23 mouse cellular contexts compared by ENCODE assay signal in the genomic region with DNA sequence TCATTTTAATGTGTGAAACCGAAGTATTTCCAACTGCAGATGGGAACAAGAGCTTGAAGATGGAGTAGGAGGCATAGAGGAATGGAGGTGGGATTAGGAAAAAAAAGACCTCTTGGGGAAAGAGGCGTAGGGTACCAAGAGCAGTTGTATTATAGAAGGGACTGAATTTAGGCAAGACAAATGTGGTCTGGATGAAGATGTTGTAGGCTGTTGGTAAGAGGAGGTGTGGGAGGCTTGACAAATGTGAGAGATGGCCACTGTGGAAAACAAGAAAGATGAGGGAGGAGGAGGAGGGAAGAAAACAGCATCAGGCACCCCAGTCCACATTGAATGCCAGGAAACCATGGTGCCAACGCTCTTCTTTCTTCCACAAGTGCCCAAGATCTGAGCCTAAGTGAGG.
DNase-seq lines count a peak whose midpoint lies in the region; TF ChIP-seq lines count a peak whose summit lies in the region.
"Had no signal": no experiment of that assay in that cellular context is flagged by ENCODE, and none has a peak within 500 bp of the region (broad histone marks: within the 10 kb centered on the region; RNA-seq: fewer than 3 reads in every experiment).

No protein-coding gene starts in this region.

- no peak for TF ChIP-seq CTCF in cortical plate, adult 2 months (IDR thresholded peaks at IDR 0.05; ENCODE audit: extremely low read depth, insufficient read depth, low read length)

- peak; percentile 11 to 29 for DNase-seq in frontal cortex, postnatal 36 days (ENCODE audit: low spot score in 2 of 2)
- no peak for DNase-seq in frontal cortex, postnatal 10 days (ENCODE audit: low spot score in 2 of 2)
- DNase-seq in right cerebral cortex, adult 18-20 months: peak; percentile 28
- DNase-seq in right cerebral cortex, postnatal 14 days: no peak
- no peak for DNase-seq in midbrain, embryonic 10.5 days (ENCODE audit: low spot score)
- DNase-seq: adrenal gland, adult 2 months; adrenal gland, postnatal 14 days; cerebellum, adult 11-12 months; cerebellum, adult 8-10 months; cerebellum, postnatal 10 days; cerebellum, postnatal 36 days; gastrocnemius, postnatal 10 days; gastrocnemius, postnatal 36 days; heart, adult 2 months; heart, postnatal 14 days; heart, postnatal 4 days had no signal

- peak overlapping the region; percentile 53; the same call in 1 of the 2 replicates for H3K27ac ChIP-seq in cortical plate, adult 2 months (ENCODE audit: insufficient read depth, low read length)
- H3K27ac ChIP-seq in midbrain, embryonic 10.5 days (replicated peaks): no peak overlapping the region
- H3K27ac ChIP-seq: forebrain, embryonic 10.5 days; forebrain, embryonic 13.5 days; heart, adult 2 months; heart, embryonic 10.5 days; heart, embryonic 13.5 days; hindbrain, embryonic 14.5 days; hindbrain, postnatal 0 days had no signal

- H3K36me3 ChIP-seq in midbrain, embryonic 10.5 days: no peaks in the 10 kb centered on the region
- H3K36me3 ChIP-seq: forebrain, embryonic 10.5 days; heart, embryonic 10.5 days; heart, embryonic 13.5 days had no signal

- no peaks in the 10 kb centered on the region for H3K9me3 ChIP-seq in midbrain, embryonic 10.5 days (replicated peaks)
- H3K9me3 ChIP-seq: forebrain, embryonic 10.5 days; forebrain, embryonic 13.5 days; heart, embryonic 10.5 days; heart, embryonic 13.5 days had no signal

- no peaks in the 10 kb centered on the region for H3K27me3 ChIP-seq in midbrain, embryonic 10.5 days (ENCODE audit: low read depth, poor library complexity, severe bottlenecking)
- H3K27me3 ChIP-seq: forebrain, embryonic 13.5 days; heart, embryonic 13.5 days had no signal

- WGBS in midbrain, embryonic 10.5 days: 94% methylated on average over 3 of the region's 3 CpGs

- peaks cover 1% of the 10 kb centered on the region; the same call in 1 of the 2 replicates for H3K4me1 ChIP-seq in cortical plate, adult 2 months (ENCODE audit: control insufficient read depth, insufficient read depth, low read length)
- no peaks in the 10 kb centered on the region for H3K4me1 ChIP-seq in midbrain, embryonic 10.5 days
- H3K4me1 ChIP-seq: forebrain, embryonic 10.5 days; forebrain, embryonic 13.5 days; heart, embryonic 10.5 days; heart, embryonic 13.5 days had no signal

- TF ChIP-seq POLR2A in cortical plate, adult 2 months (IDR thresholded peaks at IDR 0.05; ENCODE audit: extremely low read depth, insufficient read depth, low read length): no peak

- H3K4me3 ChIP-seq in cortical plate, adult 2 months (ENCODE audit: insufficient read depth, low read length): no peak overlapping the region
- H3K4me3 ChIP-seq in midbrain, embryonic 10.5 days: no peak overlapping the region
- H3K4me3 ChIP-seq: forebrain, embryonic 10.5 days; forebrain, embryonic 13.5 days; heart, adult 2 months; heart, embryonic 10.5 days; heart, embryonic 13.5 days had no signal

Comparison
In these comparisons a context has a peak if more than half of its experiments do, and no peak if none do; other contexts are left out.
1. DNase-seq: peak in frontal cortex, postnatal 36 days (2 of 2) and right cerebral cortex, adult 18-20 months (single experiment); none in frontal cortex, postnatal 10 days (0 of 2), right cerebral cortex, postnatal 14 days (single experiment) and midbrain, embryonic 10.5 days (single experiment).